Mouse (Mus musculus) lung, embryonic 15.5 days (tissue): ENCODE results near the gene Il22ra1. TPM values are rescaled to one million over a fixed set of nuclear protein-coding genes. Genes with fewer than 3 reads are reported as not detected.
A peak's percentile ranks its signal among the peaks of the same experiment; 100 is the strongest.
"Not testable (repeated sequence)": the region's sequence is repeated elsewhere in the genome, so short reads cannot be mapped to it uniquely, and the experiment has no call there.

Source experiments
- ATAC-seq: fragments of 200-750 bp; cut with Nextera tagmentation; 2 replicates; pipeline ENCODE4 v1.8.0; 2017; ENCODE audit warnings: moderate number of reproducible peaks, borderline replicate concordance; ENCODE audit not compliant: low FRiP score, low TSS enrichment; ENCODE audit errors: extremely low read depth
- H3K27ac ChIP-seq: fragments of 300-500 bp; sonication (generic); 2 replicates; pipeline ENCODE4 v1.5.1; 2015; ENCODE audit warnings: moderate library complexity, mild to moderate bottlenecking, inconsistent platforms
- H3K27me3 ChIP-seq: fragments of 300-500 bp; sonication (generic); 2 replicates; pipeline ENCODE4 v1.6.1; 2015; ENCODE audit warnings: inconsistent platforms
- H3K36me3 ChIP-seq: fragments of 300-500 bp; sonication (generic); 2 replicates; pipeline ENCODE4 v1.6.1; 2015; ENCODE audit warnings: inconsistent platforms
- H3K4me1 ChIP-seq: fragments of 300-500 bp; sonication (generic); 2 replicates; pipeline ENCODE4 v1.6.1; 2015; ENCODE audit warnings: inconsistent platforms
- H3K4me2 ChIP-seq: fragments of 300-500 bp; sonication (generic); 2 replicates; pipeline ENCODE4 v1.6.1; 2015; ENCODE audit warnings: inconsistent platforms, mild to moderate bottlenecking, moderate library complexity
- H3K4me3 ChIP-seq: fragments of 300-500 bp; sonication (generic); 2 replicates; pipeline ENCODE4 v1.5.1; 2015; ENCODE audit warnings: mild to moderate bottlenecking, inconsistent platforms
- H3K9ac ChIP-seq: fragments of 300-500 bp; sonication (generic); 2 replicates; pipeline ENCODE4 v1.6.1; 2015; ENCODE audit warnings: inconsistent platforms
- H3K9me3 ChIP-seq: fragments of 300-500 bp; sonication (generic); 2 replicates; pipeline ENCODE4 v1.6.1; 2016; ENCODE audit warnings: inconsistent platforms
- WGBS: fragments of 180-500 bp; shearing (Covaris S2); methylation state at CpG from one replicate; pipeline ENCODE4 v1.1.7; 2015; 5-methylcytosine and 5-hydroxymethylcytosine counted together
- polyA plus RNA-seq: library from polyadenylated mRNA; unstranded; fragments of >200 nt; fragmentation: Nextera tagmentation; extraction: Ambion mirVana; gene quantifications from 2 replicates; pipeline ENCODE4 v1.2.1, GENCODE M21; 2015

Il22ra1 gene
- polyA plus RNA-seq, 1 experiment from 2014 or later: 0.12 TPM

DNA sequence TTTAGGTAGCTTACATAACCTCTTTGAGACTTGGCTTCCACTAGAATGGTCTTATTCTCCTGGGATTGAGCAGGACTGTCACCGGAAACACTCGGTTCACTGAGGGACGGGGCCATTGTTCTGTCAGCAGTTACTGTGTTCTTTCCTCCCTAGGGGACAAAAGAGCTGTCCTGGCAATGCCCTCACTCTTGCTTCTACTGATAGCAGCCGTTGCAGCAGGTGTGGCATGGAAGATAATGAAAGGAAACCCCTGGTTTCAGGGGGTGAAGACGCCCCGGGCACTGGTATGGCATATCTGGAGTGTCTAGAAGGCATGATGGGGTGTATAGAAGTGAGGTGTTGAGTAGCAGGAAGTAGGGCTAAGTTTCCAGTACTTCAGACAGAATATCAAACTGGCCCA is 24.0 kb upstream of the Il22ra1 start:
- Histone ChIP-seq H3K4me1 (no peaks in the 10 kb centered on the region), H3K9ac (no peak overlapping the region), H3K9me3 (no peaks in the 10 kb centered on the region), H3K4me2 (no peak overlapping the region), H3K27me3 (no peaks in the 10 kb centered on the region), H3K27ac (no peak overlapping the region), H3K4me3 (no peak overlapping the region), H3K36me3 (no peaks in the 10 kb centered on the region)
- WGBS: 56% methylated on average over 6 of the region's 6 CpGs
- no peak for ATAC-seq

DNA sequence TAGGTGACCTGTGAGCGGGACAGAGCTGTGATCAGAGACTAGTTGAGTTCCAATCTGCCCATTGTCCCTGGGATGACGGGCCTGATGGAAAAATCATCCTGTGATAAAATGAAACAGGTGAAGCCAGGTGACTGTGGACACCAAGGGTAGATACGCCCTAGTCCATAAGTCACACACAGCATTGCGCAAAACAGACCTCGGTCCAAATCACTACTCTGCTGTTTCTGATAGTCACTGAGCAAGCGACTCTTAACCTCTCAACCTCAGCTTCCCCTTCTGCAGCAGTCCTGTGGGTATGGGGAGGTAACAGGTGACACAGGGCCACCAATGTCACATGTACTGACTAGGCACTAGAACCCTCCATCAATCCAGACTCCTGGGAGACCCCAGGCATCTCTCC is 21.9 kb upstream of the Il22ra1 start:
- H3K9ac ChIP-seq: no peak overlapping the region
- no peaks in the 10 kb centered on the region for H3K4me1 ChIP-seq
- H3K9me3 ChIP-seq: no peaks in the 10 kb centered on the region
- no peak overlapping the region for H3K27ac ChIP-seq
- ATAC-seq: no peak
- H3K4me2 ChIP-seq: no peak overlapping the region
- no peaks in the 10 kb centered on the region for H3K36me3 ChIP-seq
- 80% methylated on average over 6 of the region's 6 CpGs for WGBS
- H3K27me3 ChIP-seq: no peaks in the 10 kb centered on the region
- no peak overlapping the region for H3K4me3 ChIP-seq

DNA sequence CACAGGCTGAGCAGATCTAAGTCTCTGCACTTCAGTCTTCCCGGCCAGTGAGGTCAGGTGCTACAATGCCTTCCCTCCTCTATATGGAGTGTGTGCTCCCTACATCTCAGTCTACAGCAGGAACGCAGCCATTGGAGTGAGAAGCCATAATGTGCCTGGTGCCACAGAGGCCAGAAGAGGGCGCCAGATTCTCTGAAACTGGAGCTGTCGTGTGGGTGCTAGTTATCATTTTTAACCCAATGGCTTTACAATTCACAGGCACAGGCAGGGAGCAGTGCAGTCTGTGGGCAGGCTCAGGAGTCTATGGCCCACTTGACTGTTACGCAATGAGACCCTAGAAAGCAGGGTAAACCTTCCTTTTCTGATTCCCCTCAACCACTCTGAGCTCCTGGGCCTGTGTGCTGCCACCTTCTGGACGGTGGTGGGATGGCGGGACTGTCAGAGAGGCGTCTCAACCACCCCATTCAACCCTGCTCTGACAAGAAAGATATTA is 18.9 kb upstream of the Il22ra1 start:
- WGBS: 11% methylated on average over 8 of the region's 8 CpGs

DNA sequence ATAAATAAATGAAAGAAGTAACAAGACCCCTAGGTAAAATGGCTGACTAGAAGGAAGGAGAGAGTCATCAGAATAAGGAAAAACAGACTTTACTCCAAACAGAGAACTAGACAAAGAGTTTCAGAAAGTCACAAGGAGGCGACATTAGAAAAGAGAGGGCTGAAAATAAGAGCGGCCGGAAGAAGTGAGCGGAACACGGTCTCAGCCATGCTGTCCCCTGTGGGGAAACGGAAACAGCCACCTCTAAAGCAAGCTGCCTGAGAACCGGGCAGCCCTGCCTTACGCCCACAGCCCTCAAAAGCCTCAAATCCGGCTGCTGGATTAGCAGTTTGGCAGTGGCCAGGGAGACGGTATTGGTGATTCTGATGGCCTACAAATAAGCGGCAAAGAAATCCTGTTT is 18.4 kb upstream of the Il22ra1 start:
- WGBS: 62% methylated on average over 11 of the region's 11 CpGs
- Histone ChIP-seq H3K9ac (no peak overlapping the region), H3K4me1 (no peaks in the 10 kb centered on the region), H3K36me3 (no peaks in the 10 kb centered on the region), H3K27ac (no peak overlapping the region), H3K4me2 (no peak overlapping the region), H3K4me3 (no peak overlapping the region), H3K27me3 (no peaks in the 10 kb centered on the region), H3K9me3 (no peaks in the 10 kb centered on the region)
- no peak for ATAC-seq

More for the DNA sequence above, 18.9 kb upstream of the Il22ra1 start:
- Histone ChIP-seq H3K27me3 (no peaks in the 10 kb centered on the region), H3K4me1 (no peaks in the 10 kb centered on the region), H3K9me3 (no peaks in the 10 kb centered on the region), H3K27ac (no peak overlapping the region), H3K4me2 (peak overlapping the region; percentile 46), H3K36me3 (no peaks in the 10 kb centered on the region), H3K9ac (no peak overlapping the region), H3K4me3 (no peak overlapping the region)
- ATAC-seq: peak; percentile 66; the same call in 1 of the 2 replicates

DNA sequence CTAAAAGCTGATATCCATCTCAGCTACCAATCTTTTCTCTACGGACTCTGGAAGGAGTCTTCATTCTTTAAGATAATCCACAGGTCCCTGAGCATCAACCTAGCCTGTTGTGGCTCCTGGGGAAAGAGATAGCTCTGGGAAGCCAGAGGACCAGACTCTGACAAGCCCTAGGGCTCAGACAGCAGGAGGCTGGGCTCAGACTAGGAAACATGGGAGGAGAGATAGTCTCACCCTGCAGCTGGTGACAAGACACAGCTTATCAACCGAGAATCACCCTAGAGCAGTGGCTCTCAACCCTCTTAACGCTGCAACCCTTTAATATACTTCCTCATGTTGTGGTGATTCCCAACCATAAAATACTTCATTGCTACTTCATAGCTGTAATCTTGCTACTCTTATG is 17.6 kb upstream of the Il22ra1 start:
- H3K27me3 ChIP-seq: no peaks in the 10 kb centered on the region
- 82% methylated on average over 3 of the region's 3 CpGs for WGBS
- H3K4me1 ChIP-seq: no peaks in the 10 kb centered on the region
- no peaks in the 10 kb centered on the region for H3K36me3 ChIP-seq
- H3K4me3 ChIP-seq: no peak overlapping the region
- no peak overlapping the region for H3K4me2 ChIP-seq
- ATAC-seq: no peak
- no peak overlapping the region for H3K9ac ChIP-seq
- H3K9me3 ChIP-seq: no peaks in the 10 kb centered on the region
- H3K27ac ChIP-seq: no peak overlapping the region

DNA sequence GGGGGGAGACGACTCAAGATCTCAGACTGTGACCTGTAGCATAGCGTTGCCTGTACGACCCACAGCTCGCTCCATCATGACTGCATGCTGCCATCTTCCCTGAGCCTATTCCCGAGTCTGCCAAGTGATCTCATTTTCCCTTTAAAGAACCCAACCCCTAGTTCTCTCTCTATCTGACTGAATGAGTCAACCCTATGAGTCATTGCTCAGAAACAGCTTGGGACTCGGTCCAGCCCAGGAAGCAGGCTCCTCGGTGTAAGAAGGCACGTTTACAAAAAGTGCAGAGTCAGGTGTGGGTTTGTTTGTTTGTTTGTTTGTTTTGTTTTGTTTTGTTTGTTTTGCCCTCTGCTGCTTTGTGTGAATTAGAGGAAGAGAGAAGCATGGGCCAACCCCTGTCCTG is 13.2 kb upstream of the Il22ra1 start:
- Histone ChIP-seq H3K27me3 (no peaks in the 10 kb centered on the region), H3K9me3 (no peaks in the 10 kb centered on the region), H3K27ac (no peak overlapping the region), H3K36me3 (no peaks in the 10 kb centered on the region), H3K4me2 (no peak overlapping the region), H3K4me3 (no peak overlapping the region), H3K4me1 (no peaks in the 10 kb centered on the region), H3K9ac (no peak overlapping the region)
- no peak for ATAC-seq
- WGBS: 79% methylated on average over 8 of the region's 8 CpGs

DNA sequence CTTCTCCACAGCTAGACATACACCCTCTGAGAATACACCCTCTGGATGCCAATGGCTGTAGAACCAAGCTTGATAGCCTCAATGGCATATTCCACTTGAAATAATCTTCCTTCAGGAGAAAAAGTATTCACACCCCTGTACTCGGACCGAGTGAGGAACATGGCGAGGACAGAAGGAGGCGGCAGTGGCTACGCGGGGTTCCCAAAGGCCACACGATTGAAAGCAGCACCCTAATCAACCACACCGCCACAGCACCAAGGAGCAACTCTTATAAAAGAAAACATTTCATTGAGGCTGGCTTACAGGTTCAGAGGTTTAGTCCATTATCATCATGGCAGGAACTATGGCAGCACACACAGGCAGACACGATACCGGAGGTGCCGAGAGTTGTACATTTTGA is 11.5 kb upstream of the Il22ra1 start:
- not testable (repeated sequence) for H3K9me3 ChIP-seq, H3K9ac ChIP-seq, H3K4me3 ChIP-seq, H3K4me1 ChIP-seq, ATAC-seq, H3K4me2 ChIP-seq, H3K27me3 ChIP-seq, H3K36me3 ChIP-seq, H3K27ac ChIP-seq
- 93% methylated on average over 11 of the region's 11 CpGs for WGBS

DNA sequence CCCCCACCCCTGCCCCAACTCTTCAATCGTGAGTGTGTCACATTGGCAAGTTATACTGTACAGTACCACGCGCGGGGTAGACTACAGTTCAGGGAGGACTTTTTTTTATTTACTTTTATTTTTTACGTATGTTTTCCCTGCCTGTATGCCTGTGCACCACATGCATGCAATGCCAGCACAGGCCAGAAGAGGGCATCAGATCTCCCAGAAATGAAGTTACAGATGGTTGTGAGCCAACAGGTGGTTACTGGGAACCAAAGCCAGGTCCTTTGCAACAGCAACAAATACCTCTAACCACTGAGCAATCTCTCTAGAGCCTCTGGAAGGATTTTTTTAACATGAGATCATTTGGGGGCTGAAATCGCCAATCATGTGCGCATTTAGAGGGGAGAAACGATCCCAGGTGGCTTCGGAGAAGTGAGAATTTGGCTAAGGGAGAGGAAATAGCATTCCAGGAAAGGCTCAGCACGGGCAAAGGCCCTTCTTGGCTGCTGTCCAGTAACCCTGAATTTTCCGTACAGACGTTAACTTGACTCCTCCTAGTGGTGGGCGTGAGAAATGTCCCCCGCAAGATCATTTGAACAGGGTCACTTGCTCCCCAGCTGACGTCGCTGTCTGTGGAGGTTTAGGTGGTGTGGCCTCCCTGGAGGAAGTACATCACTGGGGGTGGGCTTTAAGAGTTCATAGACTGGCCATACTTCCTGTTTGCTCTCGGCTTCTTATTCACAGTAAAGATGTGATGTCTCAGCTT is 5.3 kb upstream of the Il22ra1 start:
- WGBS: 60% methylated on average over 17 of the region's 17 CpGs
- Histone ChIP-seq H3K4me3 (no peak overlapping the region), H3K9ac (no peak overlapping the region), H3K27me3 (no peaks in the 10 kb centered on the region), H3K4me2 (no peak overlapping the region), H3K4me1 (peaks cover 3% of the 10 kb centered on the region; the same call in 1 of the 2 replicates), H3K9me3 (no peaks in the 10 kb centered on the region), H3K27ac (no peak overlapping the region), H3K36me3 (no peaks in the 10 kb centered on the region)
- no peak for ATAC-seq

DNA sequence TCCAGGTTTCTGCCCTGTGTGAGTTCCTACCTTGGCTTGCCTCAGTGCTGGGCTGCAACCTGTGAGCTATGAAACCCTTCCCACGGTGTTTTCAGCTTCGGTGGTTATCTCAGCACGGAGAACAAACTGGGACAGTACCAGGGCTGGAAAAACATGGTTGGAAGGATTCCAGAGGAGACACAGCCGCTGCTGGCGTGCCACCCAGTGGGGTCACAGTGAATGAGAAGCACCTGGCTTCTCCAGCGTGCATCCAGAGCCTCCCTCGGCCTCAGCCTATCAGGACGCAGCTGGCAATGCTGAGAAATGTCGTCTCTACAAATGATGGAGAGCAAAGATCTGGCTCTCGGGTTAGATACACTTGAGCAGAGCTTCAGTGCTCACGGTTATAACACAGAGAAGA is 1.6 kb upstream of the Il22ra1 start:
- Histone ChIP-seq H3K36me3 (no peaks in the 10 kb centered on the region), H3K4me3 (no peak overlapping the region), H3K4me2 (no peak overlapping the region), H3K4me1 (peaks cover 13% of the 10 kb centered on the region), H3K27me3 (no peaks in the 10 kb centered on the region), H3K9ac (no peak overlapping the region), H3K9me3 (no peaks in the 10 kb centered on the region), H3K27ac (no peak overlapping the region)
- 60% methylated on average over 11 of the region's 11 CpGs for WGBS
- ATAC-seq: no peak

DNA sequence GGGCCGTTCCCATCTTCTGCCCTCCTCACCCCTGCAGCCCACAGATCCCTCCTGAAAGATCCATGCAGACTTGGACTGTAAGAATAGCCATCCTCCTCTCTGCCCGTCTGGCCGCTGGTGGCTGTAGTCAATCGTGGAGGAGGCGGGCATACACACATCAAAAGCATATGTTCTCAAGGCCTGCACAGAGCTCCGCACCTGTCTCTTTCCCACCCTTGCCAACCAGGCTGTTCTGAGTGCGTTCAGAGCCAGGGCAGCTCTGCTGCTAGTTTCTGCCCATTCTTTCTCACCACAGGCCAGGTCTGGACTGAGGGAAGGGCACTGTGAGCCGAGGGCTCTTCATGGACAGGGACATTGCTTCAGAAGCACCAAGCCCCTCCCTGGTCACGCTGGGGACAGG is 2.2 kb downstream of the Il22ra1 start:
- no peak overlapping the region for H3K4me2 ChIP-seq
- no peak overlapping the region for H3K27ac ChIP-seq
- H3K4me1 ChIP-seq: peaks cover 13% of the 10 kb centered on the region
- H3K9me3 ChIP-seq: 0 out of 2 replicates have a peak, but pooled peaks cover 3% of the 10 kb centered on the region
- no peak overlapping the region for H3K4me3 ChIP-seq
- ATAC-seq: no peak
- no peaks in the 10 kb centered on the region for H3K27me3 ChIP-seq
- no peaks in the 10 kb centered on the region for H3K36me3 ChIP-seq
- WGBS: 76% methylated on average over 9 of the region's 9 CpGs
- H3K9ac ChIP-seq: no peak overlapping the region

DNA sequence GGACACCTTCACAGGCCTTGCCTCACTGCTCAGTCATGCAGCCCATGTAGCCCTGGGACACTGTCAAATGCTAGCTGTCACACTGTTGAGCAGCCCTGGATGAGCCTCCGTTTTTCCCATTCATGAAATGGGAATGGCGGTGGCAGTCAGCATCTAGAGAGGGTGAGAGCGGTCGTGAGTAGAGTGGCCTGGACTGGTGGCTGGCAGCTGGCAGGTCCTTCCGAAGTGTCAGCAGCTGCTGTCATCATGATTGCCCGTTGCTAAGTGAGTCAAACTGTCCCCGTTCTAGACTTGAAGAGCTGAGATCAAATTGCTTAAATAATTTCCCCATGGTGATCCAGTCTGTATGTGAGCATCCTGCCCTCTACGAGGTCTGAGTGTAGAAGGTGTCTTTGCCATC is 3.0 kb downstream of the Il22ra1 start:
- Histone ChIP-seq H3K27ac (no peak overlapping the region), H3K36me3 (no peaks in the 10 kb centered on the region), H3K9me3 (0 out of 2 replicates have a peak, but pooled peaks cover 3% of the 10 kb centered on the region), H3K4me3 (no peak overlapping the region), H3K4me1 (peaks cover 13% of the 10 kb centered on the region), H3K27me3 (no peaks in the 10 kb centered on the region), H3K9ac (no peak overlapping the region), H3K4me2 (no peak overlapping the region)
- no peak for ATAC-seq
- 59% methylated on average over 8 of the region's 8 CpGs for WGBS

DNA sequence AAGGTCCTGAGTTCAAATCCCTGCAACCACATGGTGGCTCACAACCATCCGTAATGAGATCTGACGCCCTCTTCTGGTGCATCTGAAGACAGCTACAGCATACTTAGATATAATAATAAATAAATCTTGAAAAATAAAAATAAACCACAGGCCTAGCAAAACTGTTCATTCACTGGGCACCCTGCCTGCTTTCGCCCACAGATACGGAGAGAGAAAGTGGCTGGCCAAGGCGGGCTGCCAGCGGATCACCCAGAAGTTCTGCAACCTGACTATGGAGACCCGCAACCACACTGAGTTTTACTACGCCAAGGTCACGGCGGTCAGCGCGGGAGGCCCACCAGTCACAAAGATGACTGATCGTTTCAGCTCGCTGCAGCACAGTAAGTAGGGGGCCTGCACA is 5.9 kb downstream of the Il22ra1 start:
- Histone ChIP-seq H3K4me3 (no peak overlapping the region), H3K9ac (no peak overlapping the region), H3K9me3 (0 out of 2 replicates have a peak, but pooled peaks cover 3% of the 10 kb centered on the region), H3K4me1 (no peaks in the 10 kb centered on the region), H3K27ac (no peak overlapping the region), H3K27me3 (no peaks in the 10 kb centered on the region), H3K4me2 (no peak overlapping the region), H3K36me3 (no peaks in the 10 kb centered on the region)
- WGBS: 92% methylated on average over 14 of the region's 14 CpGs
- ATAC-seq: no peak
